Mouse (Mus musculus) kidney, postnatal 25 days (tissue): Measurements from ENCODE around the gene Pde9a.

Experiments
- DNase-seq, 2 experiments: peaks; one replicate each; pipeline ENCODE4 v3.0.0; 2021; ENCODE audit warnings: mixed read lengths in 2 of 2

Pde9a gene

GRCm38 (mm10) chr17:31389432-31390050 lies 3.5 kb downstream of the Pde9a start:
- peak; percentile 33 to 66 for DNase-seq

- peak in 1 of 2 experiments; percentile 27 for DNase-seq
Measured at GRCm38 (mm10) chr17:31391462-31391861, 5.5 kb downstream of the Pde9a start.

- DNase-seq = no peak
Measured at GRCm38 (mm10) chr17:31392041-31392440, 6.0 kb downstream of the Pde9a start.

- DNase-seq = no peak
Measured at GRCm38 (mm10) chr17:31393811-31394210, 7.8 kb downstream of the Pde9a start.

GRCm38 (mm10) chr17:31400294-31400693 lies 14.3 kb downstream of the Pde9a start:
- DNase-seq = no peak

GRCm38 (mm10) chr17:31401160-31401559 lies 15.2 kb downstream of the Pde9a start:
- no peak for DNase-seq

- DNase-seq = no peak
Measured at GRCm38 (mm10) chr17:31402713-31403112, 16.7 kb downstream of the Pde9a start.

GRCm38 (mm10) chr17:31405694-31406227 lies 19.8 kb downstream of the Pde9a start:
- no peak for DNase-seq

GRCm38 (mm10) chr17:31409741-31410350 lies 23.8 kb downstream of the Pde9a start:
- no peak for DNase-seq

- DNase-seq = no peak
Measured at GRCm38 (mm10) chr17:31415258-31415657, 29.2 kb downstream of the Pde9a start.

- no peak for DNase-seq
Measured at GRCm38 (mm10) chr17:31418804-31419597, 33.0 kb downstream of the Pde9a start.

GRCm38 (mm10) chr17:31419598-31419950 lies 33.6 kb downstream of the Pde9a start:
- no peak for DNase-seq

- DNase-seq = no peak
Measured at GRCm38 (mm10) chr17:31419995-31420394, 34.0 kb downstream of the Pde9a start.

- DNase-seq = no peak
Measured at GRCm38 (mm10) chr17:31420658-31421057, 34.6 kb downstream of the Pde9a start.

- no peak for DNase-seq
Measured at GRCm38 (mm10) chr17:31422381-31422780, 36.4 kb downstream of the Pde9a start.

- DNase-seq = no peak
Measured at GRCm38 (mm10) chr17:31423020-31423419, 37.0 kb downstream of the Pde9a start.

GRCm38 (mm10) chr17:31424358-31424757 lies 38.3 kb downstream of the Pde9a start:
- DNase-seq = peak; percentile 47 to 62

- DNase-seq = no peak
Measured at GRCm38 (mm10) chr17:31424798-31425197, 38.8 kb downstream of the Pde9a start.

- no peak for DNase-seq
Measured at GRCm38 (mm10) chr17:31425827-31426698, 40.1 kb downstream of the Pde9a start.

GRCm38 (mm10) chr17:31429402-31429801 lies 43.4 kb downstream of the Pde9a start:
- DNase-seq = no peak

GRCm38 (mm10) chr17:31432878-31433281 lies 46.9 kb downstream of the Pde9a start:
- DNase-seq = peak; percentile 38 to 61

- no peak for DNase-seq
Measured at GRCm38 (mm10) chr17:31433401-31433928, 47.5 kb downstream of the Pde9a start.
